Mouse (Mus musculus) small intestine, adult 2 months (tissue): Measurements from ENCODE around the gene Fam69b. TPM values are rescaled to one million over a fixed set of nuclear protein-coding genes. Genes with fewer than 3 reads are reported as not detected.

Experiments used
- H3K27ac ChIP-seq: fragments of 200-500 bp; 2 replicates; pipeline ENCODE4 v1.5.1; 2012; ENCODE audit warnings: low read depth, low read length, control low read depth, inconsistent platforms; ENCODE audit not compliant: insufficient read depth
- H3K27me3 ChIP-seq: fragments of 200-500 bp; 2 replicates; pipeline ENCODE4 v1.6.1; 2012; ENCODE audit warnings: mild to moderate bottlenecking, moderate library complexity, low read length, inconsistent platforms; ENCODE audit not compliant: control insufficient read depth, insufficient read depth
- H3K36me3 ChIP-seq: fragments of 200-500 bp; 2 replicates; pipeline ENCODE4 v1.6.1; 2012; ENCODE audit warnings: mild to moderate bottlenecking, low read length, control low read depth, inconsistent platforms; ENCODE audit not compliant: control insufficient read depth, insufficient read depth
- H3K4me1 ChIP-seq: fragments of 200-500 bp; 2 replicates; pipeline ENCODE4 v1.6.1; 2012; ENCODE audit warnings: low read length, inconsistent platforms, mixed read lengths; ENCODE audit not compliant: control insufficient read depth, insufficient read depth, insufficient read length
- H3K4me3 ChIP-seq: fragments of 200-500 bp; 2 replicates; pipeline ENCODE4 v1.5.1; 2012; ENCODE audit warnings: low read depth, mild to moderate bottlenecking, control low read depth, inconsistent platforms, low read length, moderate library complexity
- CTCF ChIP-seq: fragments of 200-500 bp; IDR thresholded peaks from 2 replicates; pipeline ENCODE4 v1.5.1; 2012; ENCODE audit warnings: low read depth, mild to moderate bottlenecking, control low read depth, inconsistent platforms, low read length, moderate library complexity, mixed read lengths; ENCODE audit not compliant: insufficient replicate concordance, insufficient read length; ENCODE audit errors: extremely low read depth
- POLR2A ChIP-seq: fragments of 200-500 bp; IDR thresholded peaks from 2 replicates; pipeline ENCODE4 v1.6.1; 2012; ENCODE audit warnings: low read depth, mild to moderate bottlenecking, control low read depth, inconsistent platforms, low read length, moderate library complexity
- WGBS: fragments of 180-500 bp; shearing (Covaris S2); methylation state at CpG from one replicate; pipeline ENCODE4 v1.1.7; 2018; 5-methylcytosine and 5-hydroxymethylcytosine counted together
- polyA plus RNA-seq: library from polyadenylated mRNA; depleted of rRNA; stranded (reverse); fragments of >200 nt; gene quantifications from 2 replicates; pipeline ENCODE4 v1.2.3, GENCODE M21; 2012

Gene Fam69b
- polyA plus RNA-seq, 1 experiment, result 7.7 TPM

DNA sequence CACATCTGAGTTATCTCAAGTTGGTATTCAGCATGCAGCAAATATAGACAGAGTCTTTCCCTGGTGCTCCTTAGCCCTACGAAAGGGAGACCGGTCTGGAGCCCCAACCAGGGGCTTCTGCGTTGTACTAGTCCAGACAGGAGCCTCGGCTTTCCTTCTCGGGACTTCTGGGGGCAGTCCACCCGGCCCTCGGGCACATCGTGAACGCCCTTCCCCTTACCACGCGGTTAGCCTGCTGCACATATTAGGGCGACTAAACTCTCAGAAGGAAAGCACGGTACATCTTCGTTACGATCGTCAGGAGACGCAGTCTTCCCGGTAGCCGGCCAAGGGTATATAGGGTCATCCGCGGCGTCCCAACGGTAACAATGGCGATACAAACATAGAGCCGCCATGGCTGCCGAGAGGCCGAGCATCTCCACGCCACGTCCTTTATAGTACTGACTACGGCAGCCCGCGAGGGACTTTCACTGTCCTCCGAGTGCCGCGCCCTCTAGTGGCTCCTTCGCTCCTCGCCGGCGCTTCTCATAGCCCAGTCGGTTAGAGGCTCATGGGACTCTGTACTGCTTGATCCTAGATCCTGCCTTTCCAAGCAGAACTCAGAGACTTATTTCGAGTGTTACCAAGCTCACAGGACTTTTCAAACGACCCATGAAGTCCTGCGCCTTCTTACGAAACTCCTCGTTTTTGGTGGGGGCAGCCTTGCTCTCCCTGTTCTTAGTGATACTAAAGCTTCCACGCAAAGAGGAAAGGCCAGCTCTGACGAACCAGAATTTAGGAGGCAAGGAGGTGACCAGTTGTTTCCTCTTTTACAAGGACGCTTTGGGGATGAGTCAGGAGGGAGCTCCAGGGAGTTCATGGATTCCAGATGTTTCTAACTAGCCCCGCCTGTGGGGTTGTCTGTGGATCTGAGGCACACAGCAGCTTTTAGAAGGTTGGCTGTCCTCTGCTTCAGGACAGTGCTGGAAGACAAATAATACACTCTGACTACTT, 11.9 kb downstream of the Fam69b start:
- peak; percentile 98 for TF ChIP-seq CTCF
- peak; percentile 89 for TF ChIP-seq POLR2A
- Histone ChIP-seq H3K4me1 (peaks cover 21% of the 10 kb centered on the region), H3K4me3 (peak overlapping the region; percentile 81), H3K36me3 (peaks cover 27% of the 10 kb centered on the region), H3K27ac (peak overlapping the region; percentile 57), H3K27me3 (no peaks in the 10 kb centered on the region)
- 7% methylated on average over 49 of the region's 49 CpGs for WGBS

DNA sequence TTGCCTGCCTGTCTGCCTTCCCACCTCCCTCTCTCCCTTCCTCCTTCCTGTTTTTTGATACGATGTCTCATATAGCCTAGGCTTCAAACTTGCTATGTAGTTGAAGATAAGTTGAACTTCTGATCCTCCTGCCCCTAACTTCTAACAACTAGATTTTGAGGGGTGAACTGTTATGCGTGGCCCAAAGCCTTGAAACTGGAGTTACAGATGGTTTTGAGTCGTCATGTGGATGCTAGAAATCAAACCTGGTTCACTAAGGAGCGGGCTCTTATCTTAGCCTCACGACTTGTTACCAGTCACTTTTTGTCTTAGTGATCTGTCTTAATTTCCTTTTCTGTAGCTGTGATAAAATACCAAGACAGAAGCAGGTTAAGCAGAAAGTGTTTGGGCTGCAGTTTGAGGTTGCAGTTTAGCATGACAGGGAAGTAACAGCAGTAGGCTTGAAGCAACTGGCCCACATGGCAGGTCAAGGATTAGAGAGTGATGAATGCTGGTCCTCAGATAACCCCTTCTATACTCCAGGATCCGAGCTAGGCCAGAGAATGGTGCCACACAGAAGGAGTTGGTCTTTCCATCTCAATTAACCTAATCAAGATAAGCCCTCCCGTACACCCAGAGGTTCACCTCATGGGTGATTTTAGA, 12.9 kb downstream of the Fam69b start:
- peak overlapping the region; percentile 27; the same call in 1 of the 2 replicates for H3K27ac ChIP-seq
- no peak overlapping the region for H3K4me3 ChIP-seq
- TF ChIP-seq POLR2A (no peak), CTCF (no peak)
- H3K27me3 ChIP-seq, result no peaks in the 10 kb centered on the region
- 81% methylated on average over 7 of the region's 7 CpGs for WGBS
- H3K4me1 ChIP-seq, result peaks cover 21% of the 10 kb centered on the region
- peaks cover 18% of the 10 kb centered on the region for H3K36me3 ChIP-seq

- peaks cover 14% of the 10 kb centered on the region for H3K4me1 ChIP-seq
- no peak overlapping the region for H3K27ac ChIP-seq
- no peak overlapping the region for H3K4me3 ChIP-seq
- H3K27me3 ChIP-seq, result no peaks in the 10 kb centered on the region
- no peaks in the 10 kb centered on the region for H3K36me3 ChIP-seq
- TF ChIP-seq CTCF (peak; percentile 39; the same call in 1 of the 2 replicates), POLR2A (no peak)
- 52% methylated on average over 2 of the region's 2 CpGs for WGBS
Observed at GRCm38 (mm10) chr2:26643942-26644341, 15.7 kb downstream of the Fam69b start.

- H3K36me3 ChIP-seq, result no peaks in the 10 kb centered on the region
- TF ChIP-seq POLR2A (no peak), CTCF (peak; percentile 100)
- 3% methylated on average over 3 of the region's 3 CpGs for WGBS
- H3K27ac ChIP-seq, result no peak overlapping the region
- peaks cover 10% of the 10 kb centered on the region for H3K4me1 ChIP-seq
- no peak overlapping the region for H3K4me3 ChIP-seq
- H3K27me3 ChIP-seq, result no peaks in the 10 kb centered on the region
Observed at GRCm38 (mm10) chr2:26646643-26647293, 18.5 kb downstream of the Fam69b start.

GRCm38 (mm10) chr2:26654687-26655086, 26.4 kb downstream of the Fam69b start:
- 16% methylated on average over 1 of the region's 1 CpGs for WGBS
- Histone ChIP-seq H3K36me3 (no peaks in the 10 kb centered on the region), H3K27ac (no peak overlapping the region), H3K27me3 (no peaks in the 10 kb centered on the region), H3K4me3 (no peak overlapping the region), H3K4me1 (no peaks in the 10 kb centered on the region)
- TF ChIP-seq CTCF (no peak), POLR2A (no peak)

DNA sequence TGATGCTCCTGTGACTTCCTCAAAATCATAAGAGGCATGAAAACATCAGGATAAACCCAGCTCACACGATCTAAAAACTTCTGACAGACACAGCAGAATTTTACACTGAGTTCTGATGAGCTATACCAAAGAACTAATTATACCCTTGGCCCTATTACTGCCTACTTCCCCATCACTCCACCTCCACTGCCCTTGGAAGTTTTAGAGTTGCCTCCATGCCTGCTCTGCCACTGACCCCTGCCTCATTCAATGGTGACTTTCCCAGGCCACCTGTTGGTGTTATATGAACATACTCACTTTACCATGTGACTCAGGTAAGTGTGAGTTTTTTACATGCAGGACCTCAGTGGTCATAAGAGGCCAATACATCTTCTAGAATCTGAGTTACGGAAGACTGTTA, 29.2 kb downstream of the Fam69b start:
- H3K27me3 ChIP-seq, result peaks cover 3% of the 10 kb centered on the region; the same call in 1 of the 2 replicates
- TF ChIP-seq CTCF, result no peak
- no peak for TF ChIP-seq POLR2A
- H3K27ac ChIP-seq, result no peak overlapping the region
- H3K4me3 ChIP-seq, result no peak overlapping the region
- no peaks in the 10 kb centered on the region for H3K4me1 ChIP-seq
- WGBS, result 83% methylated on average over 2 of the region's 2 CpGs
- H3K36me3 ChIP-seq, result no peaks in the 10 kb centered on the region
